Mouse (Mus musculus) ovary, postnatal 36 days (tissue): Measurements from ENCODE around the gene 4930556J24Rik.
A peak's percentile ranks its signal among the peaks of the same experiment; 100 is the strongest.
"Not testable (repeated sequence)": the region's sequence is repeated elsewhere in the genome, so short reads cannot be mapped to it uniquely, and the experiment has no call there.

ENCODE experiments used
- DNase-seq: peaks from one replicate; pipeline ENCODE4 v3.0.0; 2022; ENCODE audit warnings: low spot score, mixed read lengths

Gene 4930556J24Rik

DNA sequence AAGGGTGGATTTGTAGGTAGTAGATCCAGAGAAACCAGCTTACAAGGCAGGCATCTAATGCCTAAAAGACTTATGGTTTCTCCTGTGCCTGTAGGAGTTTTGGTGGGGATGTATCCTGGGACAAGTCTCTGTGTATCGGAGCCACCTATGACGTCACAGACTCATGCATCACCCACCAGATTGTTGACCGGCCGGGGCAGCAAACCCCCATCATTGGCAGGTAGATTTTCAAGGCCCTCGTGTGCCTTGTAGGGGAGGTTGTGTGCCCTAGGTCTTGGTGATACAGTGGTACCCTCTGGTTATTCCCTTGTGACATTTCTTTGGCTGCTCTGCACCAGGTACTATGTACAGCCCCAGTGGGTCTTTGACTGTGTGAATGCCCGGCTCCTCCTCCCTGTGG, at the start of gene 4930556J24Rik:
Gene 4930556J24Rik, minus strand, starts transcription at position 101 of the 400 bp plus-strand sequence.
- DNase-seq = no peak

DNA sequence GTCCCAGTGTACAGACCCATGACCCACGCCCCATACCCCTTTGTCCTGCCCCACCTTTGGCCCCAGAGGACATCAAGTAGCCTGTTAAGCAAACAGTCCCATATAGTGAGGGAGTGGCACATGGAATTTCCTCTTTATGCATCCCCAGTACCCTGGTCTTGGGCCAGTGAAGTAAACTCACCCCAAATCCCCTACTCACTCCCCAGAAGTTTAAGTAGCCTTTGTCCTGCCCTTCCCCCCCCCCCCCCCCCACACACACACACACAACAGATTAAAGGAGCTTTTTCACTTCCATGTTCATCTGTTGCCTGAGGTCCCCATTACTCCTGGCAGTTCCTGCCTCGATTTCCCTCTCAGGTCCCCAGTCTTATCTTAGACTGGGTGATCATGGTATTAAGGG, 46.7 kb upstream of the 4930556J24Rik start:
- DNase-seq = no peak

DNA sequence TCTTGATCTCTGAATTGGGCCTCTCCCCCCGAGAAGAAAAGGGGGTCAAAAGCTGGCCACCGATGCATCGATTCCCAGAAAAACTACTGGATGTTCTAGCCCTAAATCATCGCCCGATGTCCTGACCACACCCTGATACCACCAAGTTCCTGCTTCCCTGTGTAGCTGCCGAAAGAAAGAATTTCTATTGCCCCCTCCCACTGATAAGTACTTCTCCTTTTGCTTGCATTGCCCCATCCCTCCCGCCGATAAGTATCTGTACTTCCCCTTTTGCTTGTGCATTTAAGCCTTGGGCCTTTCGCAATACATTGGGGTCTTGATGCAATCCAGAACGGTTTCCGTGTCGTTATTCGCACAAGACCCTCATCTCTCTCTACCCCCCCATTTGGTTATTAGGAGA, 45.5 kb upstream of the 4930556J24Rik start:
- DNase-seq = not testable (repeated sequence)

DNA sequence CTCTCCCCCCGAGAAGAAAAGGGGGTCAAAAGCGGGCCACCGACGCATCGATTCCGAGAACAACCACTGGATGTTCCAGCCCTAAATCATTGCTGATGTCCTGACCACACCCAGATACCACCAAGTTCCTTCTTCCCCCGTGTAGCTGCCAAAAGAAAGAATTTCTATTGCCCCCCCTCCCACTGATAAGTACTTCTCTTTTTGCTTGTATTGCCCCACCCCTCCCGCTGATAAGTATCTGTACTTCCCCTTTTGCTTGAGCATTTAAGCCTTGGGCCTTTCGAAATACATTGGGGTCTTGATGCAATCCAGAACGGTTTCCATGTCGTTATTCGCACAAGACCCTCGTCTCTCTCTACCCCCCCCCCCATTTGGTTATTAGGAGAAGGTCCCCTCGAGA, 39.2 kb upstream of the 4930556J24Rik start:
- not testable (repeated sequence) for DNase-seq

DNA sequence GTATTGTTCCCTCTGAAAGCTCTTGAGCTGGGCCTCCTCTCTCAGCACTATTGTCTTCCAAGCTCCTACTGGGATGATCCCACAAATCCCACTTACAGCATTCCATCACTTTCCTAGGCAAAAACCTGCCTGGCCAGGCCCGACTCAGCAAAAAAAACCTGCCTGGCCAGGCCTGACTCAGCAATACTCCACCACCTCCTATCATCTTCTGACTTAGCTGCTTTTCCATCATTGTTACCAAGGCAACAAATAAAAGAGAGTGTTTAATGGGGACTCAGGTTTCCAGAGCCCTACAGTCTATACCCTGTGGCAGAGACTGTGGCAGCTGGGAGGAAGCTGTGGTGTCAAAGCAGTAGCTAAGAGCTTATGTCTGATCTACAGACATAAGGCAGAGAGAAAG, 36.0 kb upstream of the 4930556J24Rik start:
- no peak for DNase-seq

DNA sequence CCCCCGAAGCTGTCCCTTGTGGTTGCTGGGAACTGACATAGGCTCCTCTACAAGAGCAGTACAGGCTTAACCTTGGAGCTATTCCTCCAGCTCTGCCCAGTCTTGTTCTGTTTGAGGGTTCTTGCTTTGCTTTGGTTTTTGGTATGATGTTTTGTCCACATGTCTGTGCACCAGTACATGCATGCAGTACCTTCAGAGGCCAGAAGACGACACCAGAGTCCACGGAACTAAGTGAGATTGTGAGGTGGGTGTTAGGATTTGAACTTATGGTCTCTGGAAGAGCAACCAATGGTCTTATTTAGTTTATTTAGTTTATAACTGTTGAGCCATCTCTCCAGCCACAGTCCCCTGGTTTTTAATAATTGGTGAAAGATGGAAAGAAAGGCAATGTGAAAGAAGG, 29.9 kb upstream of the 4930556J24Rik start:
- no peak for DNase-seq

DNA sequence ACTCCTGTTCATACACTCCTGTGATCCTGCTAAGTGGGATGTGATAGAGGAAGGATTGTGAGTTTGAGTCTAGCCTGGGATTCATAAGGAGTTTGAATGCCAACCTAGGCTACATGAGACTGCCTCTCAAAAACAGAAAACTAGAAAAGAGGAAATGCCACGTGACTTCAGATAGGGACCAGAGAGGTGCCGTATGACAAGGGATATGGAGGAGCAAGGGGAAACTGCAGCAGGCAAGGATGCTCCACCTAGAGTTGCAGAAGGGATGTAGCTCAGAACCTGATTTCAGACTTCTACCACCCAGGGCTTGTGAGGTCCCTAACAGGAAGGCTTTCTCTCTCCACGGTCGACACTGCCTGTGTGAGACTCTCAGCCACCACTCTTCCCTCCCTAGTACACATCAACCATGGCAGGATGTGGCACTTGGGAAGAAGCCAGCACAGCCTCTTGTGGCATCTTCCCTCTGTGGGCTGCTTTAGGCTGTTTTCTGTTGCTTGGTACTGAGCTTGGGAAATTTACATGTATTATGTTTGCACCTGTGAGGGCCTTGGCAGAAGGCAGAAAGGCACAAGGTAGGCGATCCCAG, 28.7 kb upstream of the 4930556J24Rik start:
- DNase-seq = no peak

DNA sequence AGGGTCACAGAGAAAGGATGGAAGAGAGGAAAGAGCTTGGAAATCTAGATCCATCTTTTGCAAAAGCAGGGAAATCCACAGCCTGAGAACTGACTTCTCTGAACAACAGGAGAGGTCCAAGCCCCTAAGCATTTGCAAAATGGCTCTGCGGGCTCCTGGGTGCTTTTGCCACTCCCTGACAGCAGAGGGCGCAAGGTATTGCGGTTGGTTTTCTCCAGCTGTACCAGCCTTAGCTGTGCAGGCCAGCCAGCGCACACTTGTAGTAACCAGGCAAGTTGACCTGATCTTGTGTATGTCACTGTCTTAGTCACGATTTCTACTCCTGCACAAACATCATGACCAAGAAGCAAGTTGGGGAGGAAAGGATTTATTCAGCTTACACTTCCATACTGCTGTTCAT, 25.0 kb upstream of the 4930556J24Rik start:
- peak; percentile 56 for DNase-seq

DNA sequence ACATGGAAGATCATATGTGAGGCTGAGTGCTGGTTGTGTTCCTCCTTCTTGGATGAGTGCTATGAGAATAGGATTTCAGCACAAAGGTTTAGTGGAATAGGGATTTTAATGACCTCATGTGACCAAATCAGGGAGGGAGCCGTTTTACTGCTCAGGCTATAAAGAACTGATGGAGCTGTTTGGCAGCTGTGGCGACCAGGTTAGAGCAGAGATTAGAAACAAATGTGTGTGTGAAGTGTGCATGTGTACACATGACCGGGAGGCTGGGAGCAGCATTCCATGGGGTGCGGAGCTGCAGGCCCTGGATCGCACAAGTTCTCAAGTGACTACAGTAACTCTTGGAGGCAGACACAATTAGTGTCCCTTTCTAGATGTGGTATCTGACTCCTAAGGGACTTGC, 23.0 kb upstream of the 4930556J24Rik start:
- DNase-seq = no peak

DNA sequence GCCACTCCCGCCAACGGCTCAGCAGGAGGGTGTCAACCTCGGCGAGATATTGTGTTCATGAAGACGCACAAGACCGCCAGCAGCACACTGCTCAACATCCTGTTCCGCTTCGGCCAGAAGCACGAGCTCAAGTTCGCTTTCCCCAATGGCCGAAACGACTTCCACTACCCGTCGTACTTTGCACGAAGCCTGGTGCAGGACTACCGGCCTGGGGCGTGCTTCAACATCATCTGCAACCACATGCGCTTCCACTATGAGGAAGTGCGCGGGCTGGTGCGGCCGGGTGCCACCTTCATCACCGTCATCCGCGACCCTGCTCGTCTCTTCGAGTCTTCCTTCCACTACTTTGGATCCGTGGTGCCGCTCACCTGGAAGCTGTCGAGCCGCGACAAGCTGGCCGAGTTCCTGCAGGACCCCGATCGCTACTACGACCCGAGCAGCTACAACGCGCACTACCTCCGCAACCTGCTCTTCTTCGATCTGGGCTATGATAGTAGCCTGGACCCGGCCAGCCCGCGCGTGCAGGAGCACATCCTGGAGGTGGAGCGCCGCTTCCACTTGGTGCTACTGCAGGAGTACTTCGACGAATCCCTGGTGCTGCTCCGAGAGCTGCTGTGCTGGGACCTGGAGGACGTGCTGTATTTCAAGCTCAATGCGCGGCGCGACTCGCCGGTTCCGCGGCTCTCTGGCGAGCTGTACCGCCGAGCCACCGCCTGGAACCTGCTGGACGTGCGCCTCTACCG, 21.6 kb upstream of the 4930556J24Rik start:
- no peak for DNase-seq

DNA sequence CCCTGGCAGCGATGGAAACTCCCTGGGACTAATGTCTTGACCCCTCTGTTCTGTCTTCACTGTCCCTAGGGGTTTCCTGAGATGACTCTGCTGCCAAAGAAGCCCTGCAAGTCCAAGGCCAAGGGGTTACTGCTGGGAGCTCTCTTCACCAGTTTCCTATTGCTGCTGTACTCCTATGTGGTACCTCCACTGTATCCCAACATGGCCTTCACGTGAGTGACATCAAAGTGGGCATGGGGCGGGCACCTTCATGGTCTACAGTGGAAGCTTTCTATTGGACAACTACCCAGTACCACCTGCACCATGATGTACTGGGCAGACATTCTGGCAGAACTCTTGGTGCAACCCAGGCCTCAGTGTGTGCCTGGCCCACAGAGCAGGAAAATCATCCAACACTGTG, 20.3 kb upstream of the 4930556J24Rik start:
- no peak for DNase-seq

DNA sequence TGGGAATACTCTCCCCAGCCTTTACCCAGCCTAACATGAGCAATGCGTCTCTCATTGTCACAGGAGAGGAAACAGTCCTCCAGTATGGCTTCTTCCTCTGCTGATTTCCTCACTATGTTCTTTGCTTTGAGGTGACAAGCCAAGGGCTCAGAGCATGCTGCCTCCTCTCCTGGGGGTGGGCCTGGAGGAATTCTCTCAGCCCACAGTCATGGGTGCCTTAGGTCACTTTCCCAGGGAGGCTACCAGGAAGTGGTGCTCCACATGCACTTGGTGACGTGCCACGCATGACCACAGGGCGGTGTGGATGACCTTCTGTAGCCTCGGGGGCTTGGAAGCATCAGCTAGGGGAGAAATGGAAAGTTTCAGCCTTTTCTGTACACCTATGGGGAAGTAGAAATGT, 18.9 kb upstream of the 4930556J24Rik start:
- DNase-seq = no peak

DNA sequence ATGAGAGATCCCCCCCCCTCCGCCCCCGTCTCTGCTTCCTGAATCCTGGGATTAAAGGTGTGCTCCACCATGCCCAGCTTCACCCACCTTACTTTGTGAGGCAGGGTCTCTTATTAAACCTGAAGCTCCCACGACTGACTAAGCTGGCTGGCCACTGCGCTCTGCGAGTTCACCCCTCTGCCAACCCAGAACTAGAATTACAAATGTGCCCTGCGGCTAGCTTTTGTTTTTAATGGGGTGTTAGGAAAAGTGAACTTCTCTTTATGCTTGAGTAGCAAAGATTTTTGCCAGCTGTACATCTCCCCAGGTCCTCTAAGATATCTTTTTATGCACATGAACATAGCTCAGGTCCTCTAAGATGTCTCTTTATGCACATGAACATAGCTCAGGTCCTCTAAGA, 17.3 kb upstream of the 4930556J24Rik start:
- DNase-seq = no peak

DNA sequence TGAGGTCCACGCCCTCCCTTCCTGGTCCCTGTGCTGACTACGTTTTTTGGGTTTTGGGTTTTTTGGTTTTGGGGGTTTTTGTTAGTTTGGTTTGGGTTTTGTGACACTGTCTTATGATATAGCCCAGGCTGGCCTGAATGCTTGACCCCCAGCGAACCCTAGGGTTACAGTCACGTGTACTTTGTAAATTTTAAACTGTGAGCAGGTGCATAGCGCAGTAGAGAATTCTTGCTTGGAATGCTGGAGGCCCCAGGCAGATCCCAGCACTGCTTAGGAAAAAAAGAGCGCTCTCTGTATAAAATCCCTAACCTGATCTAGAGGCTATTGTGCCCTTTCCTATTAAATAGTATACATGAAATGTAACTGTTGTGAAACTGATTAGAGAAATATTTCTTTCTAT, 16.6 kb upstream of the 4930556J24Rik start:
- no peak for DNase-seq

DNA sequence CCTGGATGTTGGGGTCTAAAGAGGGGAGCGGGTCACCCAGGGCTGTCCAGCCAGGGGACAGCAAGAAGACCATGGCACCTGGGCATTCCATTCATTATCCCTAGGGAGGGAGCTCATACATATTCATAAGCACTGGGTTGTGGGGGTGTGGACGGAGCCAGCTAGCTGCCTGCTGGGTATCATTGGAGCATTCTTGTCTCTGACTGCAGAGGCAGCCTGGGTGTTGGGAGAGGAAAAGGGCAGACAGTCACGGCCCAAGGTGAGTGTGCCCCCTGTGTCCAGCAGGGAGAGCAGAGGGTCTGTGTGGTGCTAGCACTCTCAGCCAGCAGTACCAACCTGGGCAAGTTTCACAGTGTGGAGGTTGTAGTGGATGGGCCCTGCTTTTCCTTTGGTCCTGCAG, 13.2 kb upstream of the 4930556J24Rik start:
- no peak for DNase-seq

DNA sequence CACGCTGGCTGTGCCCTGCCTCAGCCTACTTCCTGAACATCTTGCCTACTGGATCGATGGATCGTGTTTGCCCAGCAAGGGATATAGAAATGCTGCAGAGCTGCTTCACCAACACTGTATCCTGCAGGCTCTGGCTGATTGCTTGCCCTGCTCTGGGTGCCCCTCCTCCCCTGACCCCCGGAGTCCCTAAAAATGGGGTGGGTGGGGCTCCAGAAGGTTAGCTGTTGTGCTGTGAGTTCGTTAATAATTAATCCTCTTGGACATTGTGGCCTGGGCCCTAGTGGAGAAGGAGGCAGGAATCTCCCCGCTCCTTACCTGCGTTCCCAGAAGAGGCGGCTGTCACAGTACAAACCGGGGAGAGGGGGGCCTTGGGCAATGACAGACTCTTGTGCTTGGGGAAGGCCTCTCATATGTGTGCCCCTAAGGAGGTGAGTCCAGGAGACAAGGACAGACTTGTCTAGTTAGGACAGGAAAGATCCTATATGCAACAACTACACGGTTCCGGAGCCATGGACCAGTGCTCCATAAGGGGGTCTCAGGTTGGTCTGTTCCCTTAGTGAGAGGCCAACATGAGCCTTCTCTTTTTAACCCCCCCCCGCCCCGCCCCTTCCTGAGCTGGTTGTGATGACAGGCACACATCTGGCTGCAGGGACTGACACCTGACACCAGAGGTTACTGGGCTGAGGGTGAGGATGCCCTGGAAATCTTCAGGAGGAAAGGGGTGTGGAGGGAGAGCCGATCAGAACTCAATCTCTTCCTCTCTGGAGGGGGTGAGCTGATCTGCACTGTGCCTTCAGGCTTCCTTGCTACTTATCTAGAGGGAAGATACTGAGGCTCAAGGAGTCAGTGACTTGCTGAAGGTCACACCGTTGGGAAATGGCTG, 7.5 kb upstream of the 4930556J24Rik start:
- no peak for DNase-seq

DNA sequence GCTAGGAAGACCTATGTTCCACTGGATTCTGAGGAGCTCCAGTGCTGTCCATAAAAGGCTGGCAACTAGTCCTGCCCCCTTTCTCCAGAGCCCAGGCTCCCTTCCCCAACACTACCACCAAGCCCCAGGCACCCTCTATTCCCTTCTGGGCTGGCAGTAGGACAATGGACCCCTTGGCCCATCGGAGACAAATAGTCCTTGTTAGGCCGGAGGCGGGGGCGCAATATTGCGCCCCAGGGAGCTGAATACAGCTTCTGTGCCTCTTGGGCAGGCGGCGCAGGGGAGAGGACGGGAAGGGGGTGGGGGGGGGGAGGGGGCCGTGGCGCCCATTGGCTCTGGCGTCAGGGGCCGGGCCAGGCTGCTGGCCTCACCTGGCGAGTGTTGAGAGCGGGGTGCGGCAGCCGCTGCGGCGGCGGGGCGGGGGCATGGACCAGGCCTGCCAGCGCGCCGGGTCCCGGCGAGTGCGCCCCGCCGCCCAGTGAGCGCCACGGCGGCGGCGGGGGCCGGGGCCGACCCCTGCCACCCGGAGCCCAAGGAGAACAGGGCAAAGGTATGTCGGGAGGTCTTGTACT, 6.8 kb upstream of the 4930556J24Rik start, which contains the start of gene Gal3st1:
Gene Gal3st1, plus strand, starts transcription at position 346 of the 572 bp plus-strand sequence.
- no peak for DNase-seq

DNA sequence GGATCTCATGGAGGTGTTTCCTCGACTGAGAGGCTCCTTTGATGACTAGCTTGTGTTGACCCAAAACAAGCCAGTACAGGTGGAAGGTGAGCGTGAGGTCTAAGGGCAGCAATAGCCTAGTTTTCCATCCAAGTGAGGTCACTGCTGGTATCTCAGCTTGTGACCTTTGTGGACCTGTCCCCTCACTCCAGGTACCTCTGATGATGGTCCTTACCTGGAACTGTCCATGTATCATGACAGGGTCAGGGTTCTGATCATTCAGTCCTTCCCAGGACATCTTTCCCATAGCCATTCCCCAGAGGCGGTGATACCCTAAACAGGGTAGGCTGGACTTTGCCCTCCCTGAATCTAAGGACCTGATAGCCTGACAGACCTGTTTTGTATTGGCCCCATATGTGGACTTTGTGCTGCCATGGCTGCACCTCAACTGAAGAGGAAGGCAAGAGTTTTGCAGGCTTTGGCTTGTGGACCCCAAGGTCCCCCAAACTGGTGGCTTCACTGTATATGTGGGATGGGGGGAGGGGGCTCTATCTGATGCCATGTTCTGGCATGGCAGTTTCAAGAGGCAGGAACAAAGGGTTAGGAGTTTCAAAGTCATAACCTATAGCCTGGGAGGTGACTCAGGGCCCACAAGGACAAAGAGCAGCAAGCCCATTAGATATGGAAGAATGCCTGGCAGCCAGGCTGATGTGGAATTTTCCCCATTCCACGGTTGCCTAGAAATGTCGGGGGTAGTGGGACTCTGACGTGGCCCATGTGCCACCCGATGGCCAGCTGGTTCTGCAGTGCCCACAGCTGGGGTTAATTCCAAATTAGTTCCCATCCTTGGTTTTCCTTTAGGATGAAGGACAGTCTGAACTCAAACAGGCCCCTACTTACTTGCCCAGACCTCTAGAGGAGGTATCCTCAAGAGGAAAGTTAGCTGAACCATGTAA, 6.0 kb upstream of the 4930556J24Rik start:
- no peak for DNase-seq

DNA sequence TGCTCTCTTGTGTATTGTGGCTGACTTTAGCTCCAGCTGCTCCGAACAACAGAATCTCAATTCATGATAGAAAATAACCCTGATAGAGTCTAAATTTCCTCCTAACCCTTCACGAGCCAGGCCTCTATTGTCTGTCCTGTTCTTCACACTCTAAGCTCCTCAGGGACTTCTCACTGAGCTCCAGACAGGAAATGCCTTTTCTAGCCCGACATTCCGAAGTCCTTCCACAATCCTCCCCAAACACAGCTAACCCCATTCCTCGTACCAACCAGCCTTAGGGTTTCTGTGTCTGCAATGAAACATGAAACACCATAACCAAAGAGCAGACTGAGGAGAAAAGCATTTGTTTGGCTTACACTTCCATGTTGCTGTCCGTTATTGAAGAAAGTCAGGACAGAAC, 5.0 kb upstream of the 4930556J24Rik start:
- DNase-seq = no peak

DNA sequence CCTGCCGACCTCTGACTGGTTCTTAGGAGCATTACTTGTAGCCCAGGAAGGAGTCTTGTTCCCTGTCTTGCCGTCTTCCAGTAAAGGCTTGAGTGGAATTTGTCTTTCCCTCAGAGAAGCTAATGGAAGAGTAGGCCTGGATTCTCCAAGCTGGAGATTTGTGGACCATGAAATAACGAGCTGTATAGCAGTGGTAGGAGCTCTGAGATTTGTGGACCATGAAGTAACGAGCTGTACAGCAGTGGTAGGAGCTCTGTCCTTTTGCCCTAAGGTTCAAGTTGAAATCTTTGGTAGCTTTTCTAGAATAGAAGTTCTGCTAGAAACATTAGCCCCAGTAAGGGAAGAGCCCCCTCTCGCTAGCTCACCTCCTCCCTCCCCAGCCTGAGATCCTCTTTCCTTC, 1.8 kb upstream of the 4930556J24Rik start:
- no peak for DNase-seq

DNA sequence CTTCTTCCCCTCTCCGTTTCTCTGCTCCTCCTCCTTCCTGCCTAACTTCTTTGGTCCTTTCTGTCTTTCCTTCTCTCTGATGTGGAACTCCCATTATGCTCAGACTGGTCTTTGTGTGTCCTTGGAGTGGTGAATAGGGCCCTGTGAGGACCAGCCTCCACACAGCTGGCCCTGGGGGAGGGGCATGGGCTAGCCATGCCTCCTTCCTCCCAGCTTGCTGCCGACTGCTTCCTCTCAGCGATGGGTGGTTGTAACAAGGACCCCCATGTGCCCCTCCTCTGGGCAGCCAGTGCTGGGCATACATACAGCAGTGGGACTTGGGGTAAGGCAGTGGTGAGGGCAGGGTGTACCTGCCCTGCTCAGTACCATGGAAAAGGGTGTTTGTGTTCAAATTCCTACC, 2.3 kb downstream of the 4930556J24Rik start:
- no peak for DNase-seq
